Mouse (Mus musculus): ENCODE data around the gene Aqp12. TPM values are rescaled to one million over a fixed set of nuclear protein-coding genes. Genes with fewer than 3 reads are reported as not detected.

Aqp12 gene
- total and polyA plus RNA-seq, 3 experiments = not detected

DNA sequence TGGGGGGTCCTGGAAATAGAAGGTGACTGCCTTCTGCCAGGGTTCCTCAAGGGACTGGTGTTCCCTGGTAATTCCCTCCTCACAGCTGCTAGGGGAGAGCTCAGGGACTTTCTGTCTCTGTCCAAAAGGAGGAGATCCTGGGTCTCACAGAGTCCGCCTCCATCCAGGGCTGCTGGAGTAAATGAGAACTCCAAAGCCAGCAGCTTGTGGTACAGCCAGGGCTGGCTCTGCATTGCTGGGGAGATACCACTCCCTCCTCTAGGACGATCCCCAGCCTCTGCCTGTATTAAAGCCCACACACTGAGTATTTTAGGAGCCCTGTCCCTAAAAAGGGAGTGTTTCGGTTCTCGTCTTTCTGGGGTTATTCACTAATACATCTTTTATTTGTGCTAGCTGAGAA is 14.5 kb downstream of the Aqp12 start:
- Histone ChIP-seq H3K36me3 (replicated peaks in 1 of 2; ENCODE audit: control insufficient read depth in 1 of 2, insufficient read depth in 1 of 2, low read length in 1 of 2) (no peaks in the 10 kb centered on the region), H3K9ac (ENCODE audit: insufficient read depth, low read depth) (no peak overlapping the region), H3K4me1 (ENCODE audit: control insufficient read depth in 1 of 2, insufficient read depth in 2 of 2) (peaks cover 7 to 14% of the 10 kb centered on the region in 2 experiments), H3K79me2 (replicated peaks; ENCODE audit: control insufficient read depth, extremely low read depth, insufficient read depth, poor library complexity, severe bottlenecking) (no peaks in the 10 kb centered on the region), H3K4me2 (ENCODE audit: insufficient read depth, low read depth, poor library complexity, severe bottlenecking) (no peak overlapping the region), H3K4me3 (replicated peaks in 1 of 3; ENCODE audit: low read depth in 2 of 3, low read length in 2 of 3, poor library complexity in 1 of 3) (no peak overlapping the region), H3K27ac (ENCODE audit: insufficient read depth, low read depth) (no peak overlapping the region), H3K27me3 (replicated peaks) (peaks cover 69% of the 10 kb centered on the region), H3K9me3 (replicated peaks; ENCODE audit: low read length) (no peaks in the 10 kb centered on the region)
- in situ Hi-C loops (cut with MboI; ENCODE audit: low pct_ligation_motif_present, low pct_unique_long_range_greater_than_20kb, low sequenced_read_pairs) = no loop called here
- dilution Hi-C loops (cut with MboI; ENCODE audit: extremely low pct_ligation_motif_present, extremely low pct_unique_long_range_greater_than_20kb, low sequenced_read_pairs) = no loop called here
- no peak for DNase-seq (ENCODE audit: extremely low read depth)
- no peak for TF ChIP-seq MEF2A (IDR thresholded peaks at IDR 0.05; ENCODE audit: borderline replicate concordance, low read depth, low read length)
- no peak for TF ChIP-seq CHD1 (IDR thresholded peaks at IDR 0.05; ENCODE audit: low read depth, low read length)
- TF ChIP-seq POLR2A (IDR thresholded peaks at IDR 0.05; ENCODE audit: low read depth, low read length) = no peak
- TF ChIP-seq CHD2 (IDR thresholded peaks at IDR 0.05; ENCODE audit: low read length) = no peak
- TF ChIP-seq TBP (conservative IDR thresholded peaks at IDR 0.05; ENCODE audit: low read depth, low read length) = no peak
- TF ChIP-seq RCOR1 (conservative IDR thresholded peaks at IDR 0.05; ENCODE audit: low read depth, low read length) = no peak
- TF ChIP-seq PAX5 (IDR thresholded peaks at IDR 0.05; ENCODE audit: low read length) = no peak

DNA sequence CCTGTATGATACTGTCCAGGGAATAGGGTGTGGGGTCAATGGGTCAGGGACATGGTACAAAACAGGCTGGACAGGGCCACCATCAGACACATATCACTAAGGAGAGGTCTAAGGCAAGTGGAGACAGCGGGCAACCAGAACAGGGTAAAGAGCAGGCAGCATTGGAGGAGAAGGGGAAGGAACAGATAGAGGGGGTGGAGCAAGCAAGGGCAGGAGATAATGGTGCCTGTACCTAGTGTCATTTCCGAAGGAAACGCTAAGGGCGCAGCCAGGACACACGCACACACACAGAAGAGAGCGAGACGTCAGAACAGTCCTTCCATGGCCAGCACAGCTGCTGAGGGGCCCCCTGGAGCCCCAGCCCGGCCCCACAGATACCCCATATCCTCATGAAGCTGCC is 20.5 kb downstream of the Aqp12 start:
- Histone ChIP-seq H3K27ac (ENCODE audit: insufficient read depth, low read depth) (no peak overlapping the region), H3K79me2 (replicated peaks; ENCODE audit: control insufficient read depth, extremely low read depth, insufficient read depth, poor library complexity, severe bottlenecking) (no peaks in the 10 kb centered on the region), H3K36me3 (replicated peaks in 1 of 2; ENCODE audit: control insufficient read depth in 1 of 2, insufficient read depth in 1 of 2, low read length in 1 of 2) (no peaks in the 10 kb centered on the region), H3K27me3 (replicated peaks) (peaks cover 75% of the 10 kb centered on the region), H3K9me3 (replicated peaks; ENCODE audit: low read length) (no peaks in the 10 kb centered on the region), H3K9ac (ENCODE audit: insufficient read depth, low read depth) (no peak overlapping the region), H3K4me1 (ENCODE audit: control insufficient read depth in 1 of 2, insufficient read depth in 2 of 2) (peaks cover 7 to 17% of the 10 kb centered on the region in 2 experiments), H3K4me3 (replicated peaks in 1 of 3; ENCODE audit: low read depth in 2 of 3, low read length in 2 of 3, poor library complexity in 1 of 3) (no peak overlapping the region), H3K4me2 (ENCODE audit: insufficient read depth, low read depth, poor library complexity, severe bottlenecking) (no peak overlapping the region)
- in situ Hi-C loops (cut with MboI; ENCODE audit: low pct_ligation_motif_present, low pct_unique_long_range_greater_than_20kb, low sequenced_read_pairs) (no loop called here), dilution Hi-C loops (cut with MboI; ENCODE audit: extremely low pct_ligation_motif_present, extremely low pct_unique_long_range_greater_than_20kb, low sequenced_read_pairs) (no loop called here)
- TF ChIP-seq MAZ (IDR thresholded peaks at IDR 0.05; ENCODE audit: low read depth, low read length) = no peak
- TF ChIP-seq UBTF (IDR thresholded peaks at IDR 0.05; ENCODE audit: low read depth, low read length) = no peak
- no peak for TF ChIP-seq ZC3H11A (IDR thresholded peaks at IDR 0.05; ENCODE audit: low read depth, low read length)
- TF ChIP-seq ZNF384 (IDR thresholded peaks at IDR 0.05; ENCODE audit: low read depth, low read length) = no peak
- no peak for DNase-seq (ENCODE audit: extremely low read depth)

- no peak overlapping the region for H3K9ac ChIP-seq (ENCODE audit: insufficient read depth, low read depth)
- H3K4me1 ChIP-seq (ENCODE audit: control insufficient read depth in 1 of 2, insufficient read depth in 2 of 2) = peaks cover 0 to 3% of the 10 kb centered on the region in 2 experiments; a peak in 1 of 4 replicates
- H3K9me3 ChIP-seq (replicated peaks; ENCODE audit: low read length) = no peaks in the 10 kb centered on the region
- dilution Hi-C loops (cut with MboI; ENCODE audit: extremely low pct_ligation_motif_present, extremely low pct_unique_long_range_greater_than_20kb, low sequenced_read_pairs) = no loop called here
- in situ Hi-C loops (cut with MboI; ENCODE audit: low pct_ligation_motif_present, low pct_unique_long_range_greater_than_20kb, low sequenced_read_pairs) = no loop called here
- H3K79me2 ChIP-seq (replicated peaks; ENCODE audit: control insufficient read depth, extremely low read depth, insufficient read depth, poor library complexity, severe bottlenecking) = no peaks in the 10 kb centered on the region
- H3K27ac ChIP-seq (ENCODE audit: insufficient read depth, low read depth) = no peak overlapping the region
- TF ChIP-seq MXI1 (IDR thresholded peaks at IDR 0.05; ENCODE audit: low read depth, low read length) (no peak), CHD1 (IDR thresholded peaks at IDR 0.05; ENCODE audit: low read depth, low read length) (no peak), TBP (conservative IDR thresholded peaks at IDR 0.05; ENCODE audit: low read depth, low read length) (no peak), JUND (conservative IDR thresholded peaks at IDR 0.05; ENCODE audit: low read depth, low read length) (no peak), POLR2AphosphoS2 (IDR thresholded peaks at IDR 0.05; ENCODE audit: low read depth, low read length) (no peak), ELF1 (IDR thresholded peaks at IDR 0.05; ENCODE audit: low read depth, low read length) (no peak), CTCF (conservative IDR thresholded peaks at IDR 0.05 in 1 of 2, IDR thresholded peaks at IDR 0.05 in 1 of 2; ENCODE audit: low read depth in 2 of 2, low read length in 2 of 2) (no peak; a peak in 1 of 4 replicates)
- no peak overlapping the region for H3K4me2 ChIP-seq (ENCODE audit: insufficient read depth, low read depth, poor library complexity, severe bottlenecking)
- DNase-seq (ENCODE audit: extremely low read depth) = no peak
- no peaks in the 10 kb centered on the region for H3K36me3 ChIP-seq (replicated peaks in 1 of 2; ENCODE audit: control insufficient read depth in 1 of 2, insufficient read depth in 1 of 2, low read length in 1 of 2)
- no peak overlapping the region for H3K4me3 ChIP-seq (replicated peaks in 1 of 3; ENCODE audit: low read depth in 2 of 3, low read length in 2 of 3, poor library complexity in 1 of 3)
- H3K27me3 ChIP-seq (replicated peaks) = peaks cover 76% of the 10 kb centered on the region
These were observed 23.3 kb downstream of the Aqp12 start for GRCm38 (mm10) chr1:93029387-93029786.

Measured in CH12.LX (cell line).